29 mouse cellular contexts compared by ENCODE assay signal in the genomic region with DNA sequence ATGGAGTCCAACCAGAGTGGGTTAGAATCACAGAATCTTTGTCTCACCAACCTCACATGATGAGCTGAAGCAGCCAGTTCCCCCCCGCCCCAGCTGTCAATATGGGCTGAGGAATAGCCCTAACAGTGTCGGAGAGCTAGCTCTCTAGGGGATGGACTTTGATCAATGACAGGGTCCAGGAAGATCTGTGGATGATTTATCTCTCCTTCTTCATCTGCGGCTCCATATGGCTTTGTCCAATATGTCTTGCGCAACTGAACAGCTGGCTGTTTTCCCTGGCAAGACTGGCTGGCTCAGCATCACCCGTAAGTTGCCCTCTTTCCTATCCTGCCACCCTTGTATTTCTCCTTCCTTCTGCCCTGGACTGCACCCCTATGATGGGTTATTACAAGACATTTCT. TPM values are rescaled to one million over a fixed set of nuclear protein-coding genes. Genes with fewer than 3 reads are reported as not detected.
DNase-seq lines count a peak whose midpoint lies in the region; ATAC-seq lines count a peak whose summit lies in the region.
"Had no signal": no experiment of that assay in that cellular context is flagged by ENCODE, and none has a peak within 500 bp of the region (broad histone marks: within the 10 kb centered on the region; RNA-seq: fewer than 3 reads in every experiment).

No protein-coding gene starts in this region.

- H3K9ac ChIP-seq in hindbrain, embryonic 14.5 days, result no peak overlapping the region
- H3K9ac ChIP-seq in hindbrain, embryonic 13.5 days, result no peak overlapping the region
- no peak overlapping the region for H3K9ac ChIP-seq in kidney, embryonic 14.5 days (ENCODE audit: low read depth, low read length)
- H3K9ac ChIP-seq: embryonic facial prominence, embryonic 12.5 days; midbrain, embryonic 12.5 days; neural tube, embryonic 12.5 days had no signal

- DNase-seq in adrenal gland, adult 2 months, result peak; percentile 28
- no peak for DNase-seq in adrenal gland, postnatal 25 days
- no peak for DNase-seq in hindbrain, embryonic 14.5 days (ENCODE audit: low spot score)
- DNase-seq in kidney, postnatal 14 days, result peak; percentile 8
- DNase-seq in mesoderm, embryonic 11.5 days (ENCODE audit: low read depth, low spot score), result peak; percentile 32
- DNase-seq: cerebellum, adult 9-10 months; gastrocnemius, postnatal 36 days; heart, postnatal 10 days; left cerebral cortex, postnatal 4 days; liver; lung, adult 18-20 months; spleen, adult 18-20 months; thymus, postnatal 36 days had no signal

- H3K4me3 ChIP-seq in hindbrain, embryonic 14.5 days (replicated peaks; ENCODE audit: low read length), result no peak overlapping the region
- no peak overlapping the region for H3K4me3 ChIP-seq in hindbrain, embryonic 13.5 days
- no peak overlapping the region for H3K4me3 ChIP-seq in kidney, embryonic 14.5 days (ENCODE audit: low read length)
- H3K4me3 ChIP-seq: embryonic facial prominence, embryonic 12.5 days; erythroblast, embryonic 14.5 days; left cerebral cortex, adult 2 months; midbrain, embryonic 12.5 days; neural tube, embryonic 12.5 days had no signal

- no peak overlapping the region for H3K27ac ChIP-seq in hindbrain, embryonic 14.5 days
- no peak overlapping the region for H3K27ac ChIP-seq in hindbrain, embryonic 13.5 days
- H3K27ac ChIP-seq in kidney, embryonic 14.5 days (ENCODE audit: low read depth, low read length), result no peak overlapping the region
- H3K27ac ChIP-seq: embryonic facial prominence, embryonic 12.5 days; kidney, postnatal 0 days; left cerebral cortex, adult 2 months; macrophage; midbrain, embryonic 12.5 days; neural tube, embryonic 12.5 days had no signal

- H3K27me3 ChIP-seq in hindbrain, embryonic 14.5 days (ENCODE audit: control insufficient read depth, insufficient read depth, low read length), result no peaks in the 10 kb centered on the region
- H3K27me3 ChIP-seq in hindbrain, embryonic 13.5 days, result no peaks in the 10 kb centered on the region
- no peaks in the 10 kb centered on the region for H3K27me3 ChIP-seq in kidney, embryonic 14.5 days (ENCODE audit: control insufficient read depth, insufficient read depth, low read length)
- H3K27me3 ChIP-seq: embryonic facial prominence, embryonic 12.5 days; midbrain, embryonic 12.5 days; neural tube, embryonic 12.5 days had no signal

- no peaks in the 10 kb centered on the region for H3K4me1 ChIP-seq in hindbrain, embryonic 14.5 days (replicated peaks; ENCODE audit: control insufficient read depth, insufficient read depth, low read length)
- no peaks in the 10 kb centered on the region for H3K4me1 ChIP-seq in hindbrain, embryonic 13.5 days (replicated peaks)
- H3K4me1 ChIP-seq in kidney, embryonic 14.5 days (ENCODE audit: control insufficient read depth, insufficient read depth, low read length), result no peaks in the 10 kb centered on the region
- H3K4me1 ChIP-seq: embryonic facial prominence, embryonic 12.5 days; midbrain, embryonic 12.5 days; neural tube, embryonic 12.5 days had no signal

- 74% methylated on average over 5 of the region's 5 CpGs for WGBS in hindbrain, embryonic 14.5 days
- 68% methylated on average over 5 of the region's 5 CpGs for WGBS in hindbrain, embryonic 13.5 days
- 72% methylated on average over 5 of the region's 5 CpGs for WGBS in kidney, embryonic 14.5 days

- H3K9me3 ChIP-seq in hindbrain, embryonic 14.5 days (ENCODE audit: control insufficient read depth, low read length), result no peaks in the 10 kb centered on the region
- no peaks in the 10 kb centered on the region for H3K9me3 ChIP-seq in hindbrain, embryonic 13.5 days
- H3K9me3 ChIP-seq in kidney, embryonic 14.5 days (ENCODE audit: control insufficient read depth, low read length), result no peaks in the 10 kb centered on the region
- H3K9me3 ChIP-seq: embryonic facial prominence, embryonic 12.5 days; midbrain, embryonic 12.5 days; neural tube, embryonic 12.5 days had no signal

- peak; percentile 14; the same call in 1 of the 2 replicates for ATAC-seq in hindbrain, embryonic 14.5 days (ENCODE audit: low FRiP score)
- ATAC-seq in hindbrain, embryonic 13.5 days (ENCODE audit: low FRiP score), result no peak; the same call in 1 of the 2 replicates
- ATAC-seq in kidney, embryonic 14.5 days (ENCODE audit: low FRiP score, low TSS enrichment), result no peak
- no peak for ATAC-seq in CD4-positive, CD25-positive, alpha-beta regulatory T cell, adult 4 months
- ATAC-seq: activated CD4-positive, CD25-positive, alpha-beta regulatory T cell, adult 4 months; forebrain, embryonic 14.5 days had no signal

- H3K36me3 ChIP-seq in hindbrain, embryonic 14.5 days (replicated peaks; ENCODE audit: control insufficient read depth, insufficient read depth), result no peaks in the 10 kb centered on the region
- no peaks in the 10 kb centered on the region for H3K36me3 ChIP-seq in hindbrain, embryonic 13.5 days
- H3K36me3 ChIP-seq in kidney, embryonic 14.5 days (ENCODE audit: control insufficient read depth, insufficient read depth, low read length), result no peaks in the 10 kb centered on the region
- H3K36me3 ChIP-seq: embryonic facial prominence, embryonic 12.5 days; G1E; midbrain, embryonic 12.5 days; neural tube, embryonic 12.5 days had no signal

- H3K4me2 ChIP-seq in hindbrain, embryonic 14.5 days (replicated peaks), result no peak overlapping the region
- no peak overlapping the region for H3K4me2 ChIP-seq in hindbrain, embryonic 13.5 days
- no peak overlapping the region for H3K4me2 ChIP-seq in kidney, embryonic 14.5 days (replicated peaks; ENCODE audit: low read depth, low read length)
- H3K4me2 ChIP-seq: embryonic facial prominence, embryonic 12.5 days; heart, embryonic 11.5 days; midbrain, embryonic 12.5 days; neural tube, embryonic 12.5 days had no signal

RNA-seq across cellular contexts. Expression of a gene that starts 9.2 kb away (rescaled TPM):
- 1 to 10 TPM in 1 of 2 experiments, under 1 TPM in 1; 0.75 to 2.9 TPM for total RNA-seq in adrenal gland, adult 2 months (2021)
- polyA plus RNA-seq in adrenal gland, adult 2 months (2012; rRNA removed), result 1.1 and 2.2 TPM in 2 replicates
- total RNA-seq in adrenal gland, postnatal 25 days (2021), result 1.4 and 1.8 TPM in 2 replicates
- polyA plus RNA-seq in hindbrain, embryonic 14.5 days (2014; fragmentation: Nextera tagmentation; extraction: Ambion mirVana), result 1.5 and 1.9 TPM in 2 replicates
- polyA plus RNA-seq in hindbrain, embryonic 13.5 days (2015; fragmentation: Nextera tagmentation; extraction: Ambion mirVana), result 1.3 and 1.7 TPM in 2 replicates
- polyA plus RNA-seq in kidney, embryonic 14.5 days (2014; fragmentation: Nextera tagmentation; extraction: Ambion mirVana), result 0.21 and 0.49 TPM in 2 replicates
- not detected for polyA plus RNA-seq in CD4-positive, CD25-positive, alpha-beta regulatory T cell, adult 4 months (2017; shearing (Covaris generic))
- total RNA-seq: common myeloid progenitor, adult 5-6 weeks; G1E; monocyte, adult 5-6 weeks had no signal
- polyA plus RNA-seq: activated CD4-positive, CD25-positive, alpha-beta regulatory T cell, adult 4 months; erythroblast, embryonic 14.5 days; G1E; macrophage had no signal

RNA-seq across cellular contexts. Expression of a gene that starts 59.6 kb away (rescaled TPM):
- total RNA-seq in adrenal gland, adult 2 months (2021), result not detected
- 0.22 TPM in 1 of 2 replicates, not detected in the other for polyA plus RNA-seq in adrenal gland, adult 2 months (2012; rRNA removed)
- not detected in 2 replicates for total RNA-seq in adrenal gland, postnatal 25 days (2021)
- polyA plus RNA-seq in hindbrain, embryonic 14.5 days (2014; fragmentation: Nextera tagmentation; extraction: Ambion mirVana), result 8.3 and 9.1 TPM in 2 replicates
- polyA plus RNA-seq in hindbrain, embryonic 13.5 days (2015; fragmentation: Nextera tagmentation; extraction: Ambion mirVana), result 9.0 and 10.4 TPM in 2 replicates
- polyA plus RNA-seq in kidney, embryonic 14.5 days (2014; fragmentation: Nextera tagmentation; extraction: Ambion mirVana), result not detected in 2 replicates
- polyA plus RNA-seq in CD4-positive, CD25-positive, alpha-beta regulatory T cell, adult 4 months (2017; shearing (Covaris generic)), result not detected
- total RNA-seq: common myeloid progenitor, adult 5-6 weeks; gastrocnemius, postnatal 36 days; heart, postnatal 10 days; monocyte, adult 5-6 weeks had no signal
- polyA plus RNA-seq: activated CD4-positive, CD25-positive, alpha-beta regulatory T cell, adult 4 months; erythroblast, embryonic 14.5 days; G1E; heart, embryonic 11.5 days; kidney, postnatal 0 days; macrophage had no signal

Comparison
In these comparisons a context has a peak if more than half of its experiments do, and no peak if none do; other contexts are left out.
1. DNase-seq: peak in adrenal gland, adult 2 months (single experiment), kidney, postnatal 14 days (single experiment) and mesoderm, embryonic 11.5 days (single experiment); none in adrenal gland, postnatal 25 days (single experiment) and hindbrain, embryonic 14.5 days (single experiment).